In genomic region chr8:99718927-99719326, GRCm38 (mm10) we compare ENCODE assay signal across 22 mouse cellular contexts.
DNase-seq lines count a peak whose midpoint lies in the region; ATAC-seq and TF ChIP-seq lines count a peak whose summit lies in the region.
"Had no signal": no experiment of that assay in that cellular context is flagged by ENCODE, and none has a peak within 500 bp of the region (broad histone marks: within the 10 kb centered on the region; RNA-seq: fewer than 3 reads in every experiment).

No protein-coding gene starts in this region.

- H3K4me1 ChIP-seq in hindbrain, embryonic 16.5 days (ENCODE audit: control insufficient read depth, insufficient read depth, low read depth, low read length): no peaks in the 10 kb centered on the region
- H3K4me1 ChIP-seq: forebrain, embryonic 15.5 days; heart, embryonic 13.5 days; kidney, embryonic 15.5 days; liver, embryonic 12.5 days; midbrain, embryonic 12.5 days had no signal

- no peak overlapping the region for H3K4me2 ChIP-seq in hindbrain, embryonic 16.5 days (ENCODE audit: low read length)
- H3K4me2 ChIP-seq: forebrain, embryonic 15.5 days; heart, embryonic 13.5 days; kidney, embryonic 15.5 days; limb, embryonic 13.5 days; liver, embryonic 12.5 days; midbrain, embryonic 12.5 days had no signal

- no peaks in the 10 kb centered on the region for H3K9me3 ChIP-seq in hindbrain, embryonic 16.5 days (ENCODE audit: control insufficient read depth, low read length)
- H3K9me3 ChIP-seq: forebrain, embryonic 15.5 days; heart, embryonic 13.5 days; kidney, embryonic 15.5 days; limb, embryonic 13.5 days; liver, embryonic 12.5 days; midbrain, embryonic 12.5 days had no signal

- H3K27ac ChIP-seq in layer of hippocampus, adult 2 months: peak overlapping the region; percentile 61
- no peak overlapping the region for H3K27ac ChIP-seq in hindbrain, embryonic 16.5 days (ENCODE audit: low read depth, low read length)
- H3K27ac ChIP-seq: forebrain, embryonic 15.5 days; heart, embryonic 13.5 days; kidney, embryonic 15.5 days; limb, embryonic 13.5 days; liver, embryonic 12.5 days; midbrain, embryonic 12.5 days had no signal

- H3K9ac ChIP-seq in hindbrain, embryonic 16.5 days (ENCODE audit: low read depth, low read length): no peak overlapping the region
- H3K9ac ChIP-seq: forebrain, embryonic 15.5 days; heart, embryonic 13.5 days; kidney, embryonic 15.5 days; limb, embryonic 13.5 days; liver, embryonic 12.5 days; midbrain, embryonic 12.5 days had no signal

- TF ChIP-seq CTCF in layer of hippocampus, adult 2 months (conservative IDR thresholded peaks at IDR 0.05): no peak

- no peak overlapping the region for H3K4me3 ChIP-seq in layer of hippocampus, adult 2 months
- H3K4me3 ChIP-seq in hindbrain, embryonic 16.5 days (ENCODE audit: low read length): no peak overlapping the region
- H3K4me3 ChIP-seq: forebrain, embryonic 15.5 days; heart, embryonic 13.5 days; kidney, embryonic 15.5 days; limb, embryonic 13.5 days; liver, embryonic 12.5 days; midbrain, embryonic 12.5 days had no signal

- DNase-seq in layer of hippocampus, adult 2 months (ENCODE audit: low spot score in 2 of 2): peak; percentile 23 to 33
- no peak for DNase-seq in layer of hippocampus, postnatal 25 days (ENCODE audit: extremely low spot score in 1 of 2, low spot score in 1 of 2)
- peak; percentile 52 for DNase-seq in cerebellum, adult 9-10 months
- DNase-seq in layer of hippocampus, adult 9-10 months (ENCODE audit: low spot score): peak; percentile 15
- no peak for DNase-seq in adrenal gland, adult 2 months
- DNase-seq in right cerebral cortex, postnatal 25 days: no peak
- DNase-seq: gastrocnemius, postnatal 14 days; heart, adult 11 months; heart, postnatal 14 days; kidney, postnatal 36 days; lung, adult 18-20 months; lung, postnatal 14 days; right cerebral cortex, postnatal 14 days; spleen, adult 18-20 months had no signal

- no peaks in the 10 kb centered on the region for H3K36me3 ChIP-seq in hindbrain, embryonic 16.5 days (ENCODE audit: control insufficient read depth, insufficient read depth, low read length)
- H3K36me3 ChIP-seq: forebrain, embryonic 15.5 days; heart, embryonic 13.5 days; kidney, embryonic 15.5 days; limb, embryonic 13.5 days; liver, embryonic 12.5 days; midbrain, embryonic 12.5 days had no signal

- no peak for ATAC-seq in hindbrain, embryonic 16.5 days
- ATAC-seq: forebrain, embryonic 15.5 days; intestine, postnatal 0 days; liver, embryonic 12.5 days had no signal

- H3K27me3 ChIP-seq in hindbrain, embryonic 16.5 days (replicated peaks; ENCODE audit: control insufficient read depth, insufficient read depth, low read length): no peaks in the 10 kb centered on the region
- H3K27me3 ChIP-seq: forebrain, embryonic 15.5 days; heart, embryonic 13.5 days; kidney, embryonic 15.5 days; limb, embryonic 13.5 days; liver, embryonic 12.5 days; midbrain, embryonic 12.5 days had no signal

Comparison
In these comparisons a context has a peak if more than half of its experiments do, and no peak if none do; other contexts are left out.
1. DNase-seq: peak in layer of hippocampus, adult 2 months (2 of 2), cerebellum, adult 9-10 months (single experiment) and layer of hippocampus, adult 9-10 months (single experiment); none in layer of hippocampus, postnatal 25 days (0 of 2), adrenal gland, adult 2 months (single experiment) and right cerebral cortex, postnatal 25 days (single experiment).